Mouse (Mus musculus): ENCODE data around the gene Pecr. TPM values are rescaled to one million over a fixed set of nuclear protein-coding genes. Genes with fewer than 3 reads are reported as not detected.

Pecr gene
- total and polyA plus RNA-seq, 3 experiments = 17.6 to 24.8 (median 21.3) TPM

- in situ Hi-C loops (cut with MboI; ENCODE audit: low pct_ligation_motif_present, low pct_unique_long_range_greater_than_20kb, low sequenced_read_pairs) = no loop called here
- H3K36me3 ChIP-seq (replicated peaks in 1 of 2; ENCODE audit: control insufficient read depth in 1 of 2, insufficient read depth in 1 of 2, low read length in 1 of 2) = no peaks in the 10 kb centered on the region
Measured at GRCm38 (mm10) chr1:72286904-72287303, 2.8 kb upstream of the Pecr start.

GRCm38 (mm10) chr1:72284539-72284938 lies 425 bp upstream of the Pecr start:
- no peak overlapping the region for H3K27ac ChIP-seq (ENCODE audit: insufficient read depth, low read depth)
- dilution Hi-C loops (cut with MboI; ENCODE audit: extremely low pct_ligation_motif_present, extremely low pct_unique_long_range_greater_than_20kb, low sequenced_read_pairs) = no loop called here
- peak overlapping the region; percentile 57 for H3K9ac ChIP-seq (ENCODE audit: insufficient read depth, low read depth)
- DNase-seq (ENCODE audit: extremely low read depth) = no peak
- TF ChIP-seq HCFC1 (IDR thresholded peaks at IDR 0.05; ENCODE audit: low read depth, low read length) = no peak
- no peak for TF ChIP-seq PAX5 (IDR thresholded peaks at IDR 0.05; ENCODE audit: low read length)
- 0 out of 2 replicates have a peak, but pooled peaks have one; percentile 1 for TF ChIP-seq IRF4 (IDR thresholded peaks at IDR 0.05; ENCODE audit: low read depth, low read length)
- no peaks in the 10 kb centered on the region for H3K9me3 ChIP-seq (replicated peaks; ENCODE audit: low read length)
- H3K36me3 ChIP-seq (replicated peaks in 1 of 2; ENCODE audit: control insufficient read depth in 1 of 2, insufficient read depth in 1 of 2, low read length in 1 of 2) = peaks cover 0 to 2% of the 10 kb centered on the region in 2 experiments
- H3K27me3 ChIP-seq (replicated peaks) = peaks cover 19% of the 10 kb centered on the region
- H3K4me1 ChIP-seq (ENCODE audit: control insufficient read depth in 1 of 2, insufficient read depth in 2 of 2) = peaks cover 2 to 15% of the 10 kb centered on the region in 2 experiments; a peak in 2 of 4 replicates
- peak overlapping the region; percentile 42 for H3K4me2 ChIP-seq (ENCODE audit: insufficient read depth, low read depth, poor library complexity, severe bottlenecking)
- H3K4me3 ChIP-seq (replicated peaks in 1 of 3; ENCODE audit: low read depth in 2 of 3, low read length in 2 of 3, poor library complexity in 1 of 3) = peak overlapping the region in 1 of 3 experiments; percentile 20
- no peaks in the 10 kb centered on the region; the same call in 1 of the 2 replicates for H3K79me2 ChIP-seq (replicated peaks; ENCODE audit: control insufficient read depth, extremely low read depth, insufficient read depth, poor library complexity, severe bottlenecking)
- in situ Hi-C loops (cut with MboI; ENCODE audit: low pct_ligation_motif_present, low pct_unique_long_range_greater_than_20kb, low sequenced_read_pairs) = no loop called here

More at GRCm38 (mm10) chr1:72286904-72287303, 2.8 kb upstream of the Pecr start:
- Histone ChIP-seq H3K4me2 (ENCODE audit: insufficient read depth, low read depth, poor library complexity, severe bottlenecking) (no peak overlapping the region), H3K9ac (ENCODE audit: insufficient read depth, low read depth) (no peak overlapping the region), H3K4me3 (replicated peaks in 1 of 3; ENCODE audit: low read depth in 2 of 3, low read length in 2 of 3, poor library complexity in 1 of 3) (no peak overlapping the region), H3K27ac (ENCODE audit: insufficient read depth, low read depth) (no peak overlapping the region), H3K27me3 (replicated peaks) (peaks cover 19% of the 10 kb centered on the region), H3K79me2 (replicated peaks; ENCODE audit: control insufficient read depth, extremely low read depth, insufficient read depth, poor library complexity, severe bottlenecking) (no peaks in the 10 kb centered on the region; the same call in 1 of the 2 replicates), H3K4me1 (ENCODE audit: control insufficient read depth in 1 of 2, insufficient read depth in 2 of 2) (peaks cover 2 to 15% of the 10 kb centered on the region in 2 experiments; a peak in 2 of 4 replicates), H3K9me3 (replicated peaks; ENCODE audit: low read length) (no peaks in the 10 kb centered on the region)
- TF ChIP-seq E2F4 (IDR thresholded peaks at IDR 0.05; ENCODE audit: insufficient replicate concordance, low read depth, low read length) = no peak
- no peak for TF ChIP-seq MYC (IDR thresholded peaks at IDR 0.05; ENCODE audit: low read depth, low read length)
- TF ChIP-seq MAFK (IDR thresholded peaks at IDR 0.05; ENCODE audit: insufficient replicate concordance, low read length) = no peak
- no peak for TF ChIP-seq USF1 (IDR thresholded peaks at IDR 0.05; ENCODE audit: low read depth, low read length)
- TF ChIP-seq TBP (conservative IDR thresholded peaks at IDR 0.05; ENCODE audit: low read depth, low read length) = no peak
- no peak for TF ChIP-seq TCF12 (IDR thresholded peaks at IDR 0.05; ENCODE audit: low read depth, low read length)
- no peak for TF ChIP-seq CHD1 (IDR thresholded peaks at IDR 0.05; ENCODE audit: low read depth, low read length)
- TF ChIP-seq ETS1 (conservative IDR thresholded peaks at IDR 0.05; ENCODE audit: low read depth, low read length) = no peak
- TF ChIP-seq RCOR1 (conservative IDR thresholded peaks at IDR 0.05; ENCODE audit: low read depth, low read length) = no peak
- TF ChIP-seq ZNF384 (IDR thresholded peaks at IDR 0.05; ENCODE audit: low read depth, low read length) = no peak
- TF ChIP-seq NRF1 (IDR thresholded peaks at IDR 0.05; ENCODE audit: low read depth, low read length) = no peak
- no peak for TF ChIP-seq MXI1 (IDR thresholded peaks at IDR 0.05; ENCODE audit: low read depth, low read length)
- no peak for TF ChIP-seq ZMIZ1 (IDR thresholded peaks at IDR 0.05; ENCODE audit: low read depth, low read length)
- TF ChIP-seq JUND (conservative IDR thresholded peaks at IDR 0.05; ENCODE audit: low read depth, low read length) = no peak
- no peak for TF ChIP-seq UBTF (IDR thresholded peaks at IDR 0.05; ENCODE audit: low read depth, low read length)
- no peak for TF ChIP-seq PAX5 (IDR thresholded peaks at IDR 0.05; ENCODE audit: low read length)
- no peak for DNase-seq (ENCODE audit: extremely low read depth)
- dilution Hi-C loops (cut with MboI; ENCODE audit: extremely low pct_ligation_motif_present, extremely low pct_unique_long_range_greater_than_20kb, low sequenced_read_pairs) = no loop called here

Data from CH12.LX (cell line).